In genomic region chr5:122129068-122129655, GRCm38 (mm10) we compare ENCODE assay signal across 7 mouse cellular contexts. TPM values are rescaled to one million over a fixed set of nuclear protein-coding genes. Genes with fewer than 3 reads are reported as not detected.
DNase-seq lines count a peak whose midpoint lies in the region; ATAC-seq and TF ChIP-seq lines count a peak whose summit lies in the region.

No protein-coding gene starts in this region.

- no peaks in the 10 kb centered on the region for H3K36me3 ChIP-seq in forebrain, embryonic 15.5 days
- H3K36me3 ChIP-seq in hindbrain, embryonic 12.5 days: no peaks in the 10 kb centered on the region
- H3K36me3 ChIP-seq in spleen, adult 2 months (ENCODE audit: control insufficient read depth, insufficient read depth, low read length): no peaks in the 10 kb centered on the region

- peaks cover 20% of the 10 kb centered on the region for H3K4me1 ChIP-seq in forebrain, embryonic 15.5 days
- H3K4me1 ChIP-seq in hindbrain, embryonic 12.5 days: peaks cover 12% of the 10 kb centered on the region
- H3K4me1 ChIP-seq in spleen, adult 2 months (ENCODE audit: control insufficient read depth, insufficient read depth, insufficient read length): peaks cover 8% of the 10 kb centered on the region; the same call in 1 of the 2 replicates

- no peak overlapping the region for H3K27ac ChIP-seq in forebrain, embryonic 15.5 days (replicated peaks)
- no peak overlapping the region for H3K27ac ChIP-seq in hindbrain, embryonic 12.5 days
- no peak overlapping the region for H3K27ac ChIP-seq in spleen, adult 2 months (ENCODE audit: insufficient read depth, low read length)

- no peaks in the 10 kb centered on the region for H3K27me3 ChIP-seq in forebrain, embryonic 15.5 days
- H3K27me3 ChIP-seq in hindbrain, embryonic 12.5 days: peaks cover 13% of the 10 kb centered on the region
- no peaks in the 10 kb centered on the region for H3K27me3 ChIP-seq in spleen, adult 2 months (ENCODE audit: control insufficient read depth, insufficient read depth, low read length)

- ATAC-seq in forebrain, embryonic 15.5 days (replicated peaks): peak; percentile 48; the same call in 1 of the 2 replicates
- peak; percentile 19; the same call in 1 of the 2 replicates for ATAC-seq in hindbrain, embryonic 12.5 days (ENCODE audit: low FRiP score)
- 0 out of 2 replicates have a peak, but pooled peaks have one; percentile 17 for ATAC-seq in megakaryocyte progenitor cell, adult 5-6 weeks (replicated peaks; ENCODE audit: poor library complexity)

- no peak overlapping the region for H3K4me2 ChIP-seq in forebrain, embryonic 15.5 days (replicated peaks)
- no peak overlapping the region for H3K4me2 ChIP-seq in hindbrain, embryonic 12.5 days (replicated peaks)

- no peaks in the 10 kb centered on the region for H3K9me3 ChIP-seq in forebrain, embryonic 15.5 days
- H3K9me3 ChIP-seq in hindbrain, embryonic 12.5 days (replicated peaks): no peaks in the 10 kb centered on the region

- DNase-seq in MN1 (ENCODE audit: low spot score): peak; percentile 81
- DNase-seq in c-Kit-positive CD71-negative TER-119-negative erythroid progenitor cells, embryonic 14.5 days (ENCODE audit: low read depth): peak; percentile 87
- DNase-seq in layer of hippocampus, postnatal 10 days (ENCODE audit: low spot score in 2 of 2): peak; percentile 80 to 81
- DNase-seq in spleen, adult 2 months (ENCODE audit: low read depth in 1 of 2, low spot score in 2 of 2): peak; percentile 61 to 71

- no peak overlapping the region for H3K9ac ChIP-seq in forebrain, embryonic 15.5 days (replicated peaks)
- no peak overlapping the region for H3K9ac ChIP-seq in hindbrain, embryonic 12.5 days

- H3K4me3 ChIP-seq in forebrain, embryonic 15.5 days: no peak overlapping the region
- H3K4me3 ChIP-seq in hindbrain, embryonic 12.5 days: no peak overlapping the region
- H3K4me3 ChIP-seq in spleen, adult 2 months (ENCODE audit: extremely low read depth, insufficient read depth, insufficient read length): no peak overlapping the region

- no peak for TF ChIP-seq CTCF in spleen, adult 2 months (IDR thresholded peaks at IDR 0.05; ENCODE audit: extremely low read depth, insufficient read depth, insufficient read length, insufficient replicate concordance)

- TF ChIP-seq POLR2A in spleen, adult 2 months (IDR thresholded peaks at IDR 0.05; ENCODE audit: low read depth, low read length): no peak

- 30% methylated on average over 16 of the region's 16 CpGs for WGBS in forebrain, embryonic 15.5 days
- 35% methylated on average over 16 of the region's 16 CpGs for WGBS in hindbrain, embryonic 12.5 days
- WGBS in spleen, adult 2 months: 37% methylated on average over 16 of the region's 16 CpGs

RNA-seq across cellular contexts. Expression of gene Ccdc63, which starts 11.5 kb away (rescaled TPM):
- not detected in 2 replicates for polyA plus RNA-seq in forebrain, embryonic 15.5 days (2015; fragmentation: Nextera tagmentation; extraction: Ambion mirVana)
- not detected in 2 replicates for polyA plus RNA-seq in hindbrain, embryonic 12.5 days (2016; fragmentation: Nextera tagmentation; extraction: Ambion mirVana)
- 1 to 10 TPM in 1 of 2 experiments, under 1 TPM in 1; 0.78 to 1.8 TPM for total RNA-seq in layer of hippocampus, postnatal 10 days (2021)
- total RNA-seq in megakaryocyte progenitor cell, adult 5-6 weeks (2015): 0.51 and 0.52 TPM in 2 replicates
- 1.5 and 3.5 TPM in 2 replicates for total RNA-seq in megakaryocyte progenitor cell, adult 5-6 weeks (2017)
- 0.12 and 0.16 TPM in 2 replicates for polyA plus RNA-seq in spleen, adult 2 months (2012; rRNA removed)

RNA-seq across cellular contexts. Expression of gene Myl2, which starts 28.4 kb away (rescaled TPM):
- 0.28 and 3.6 TPM in 2 replicates for polyA plus RNA-seq in forebrain, embryonic 15.5 days (2015; fragmentation: Nextera tagmentation; extraction: Ambion mirVana)
- polyA plus RNA-seq in hindbrain, embryonic 12.5 days (2016; fragmentation: Nextera tagmentation; extraction: Ambion mirVana): 2.5 and 3.0 TPM in 2 replicates
- not detected for total RNA-seq in layer of hippocampus, postnatal 10 days (2021)
- not detected in 2 replicates for total RNA-seq in megakaryocyte progenitor cell, adult 5-6 weeks (2015)
- not detected in 2 replicates for total RNA-seq in megakaryocyte progenitor cell, adult 5-6 weeks (2017)
- polyA plus RNA-seq in spleen, adult 2 months (2012; rRNA removed): 0.46 TPM in 1 of 2 replicates, not detected in the other

RNA-seq across cellular contexts. Expression of gene Ppp1cc, which starts 28.9 kb away (rescaled TPM):
- polyA plus RNA-seq in forebrain, embryonic 15.5 days (2015; fragmentation: Nextera tagmentation; extraction: Ambion mirVana): 273 and 275 TPM in 2 replicates
- 286 and 293 TPM in 2 replicates for polyA plus RNA-seq in hindbrain, embryonic 12.5 days (2016; fragmentation: Nextera tagmentation; extraction: Ambion mirVana)
- total RNA-seq in layer of hippocampus, postnatal 10 days (2021): 100 to 1,000 TPM; 190 to 196 TPM
- 431 and 436 TPM in 2 replicates for total RNA-seq in megakaryocyte progenitor cell, adult 5-6 weeks (2015)
- total RNA-seq in megakaryocyte progenitor cell, adult 5-6 weeks (2017): 207 and 219 TPM in 2 replicates
- 73.9 and 90.0 TPM in 2 replicates for polyA plus RNA-seq in spleen, adult 2 months (2012; rRNA removed)
